Mouse (Mus musculus) heart, adult 11 months (tissue): ENCODE measurements around the gene Fkbp4.

Source experiments
- DNase-seq: peaks from one replicate; pipeline ENCODE4 v3.0.0; 2022

The Fkbp4 gene

DNA sequence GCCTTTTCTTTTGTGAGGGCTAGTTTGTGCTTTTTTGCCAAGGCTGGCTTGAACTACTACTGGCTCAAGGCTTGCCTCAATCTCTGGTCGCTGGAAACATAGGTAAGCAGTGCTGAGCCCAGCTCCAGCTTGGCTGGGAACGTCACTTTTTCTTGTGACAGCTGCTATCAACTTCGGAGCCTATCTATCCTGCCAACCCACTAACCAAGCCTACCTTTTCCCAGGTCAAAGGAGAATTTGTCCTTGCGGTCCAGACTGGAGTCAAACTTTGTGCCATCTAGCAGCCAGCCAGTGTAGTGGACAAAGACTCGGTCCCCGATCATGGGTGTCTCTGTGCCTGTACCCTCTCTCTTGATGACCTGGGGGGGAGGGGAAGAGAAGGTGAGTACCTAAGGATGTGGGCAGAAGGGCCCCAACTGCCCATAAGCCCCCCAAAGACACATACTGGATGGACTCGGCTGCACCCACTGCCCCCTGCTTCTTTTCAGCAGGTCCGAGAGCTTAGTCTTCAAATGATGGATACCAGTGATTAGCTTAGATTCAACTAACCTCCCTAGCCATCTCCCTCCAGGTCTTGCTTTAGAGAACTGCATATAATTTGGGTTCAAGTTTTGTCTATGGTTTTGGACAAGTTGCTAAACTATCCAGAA lies 2.0 kb downstream of the Fkbp4 start:
- DNase-seq: peak; percentile 93

DNA sequence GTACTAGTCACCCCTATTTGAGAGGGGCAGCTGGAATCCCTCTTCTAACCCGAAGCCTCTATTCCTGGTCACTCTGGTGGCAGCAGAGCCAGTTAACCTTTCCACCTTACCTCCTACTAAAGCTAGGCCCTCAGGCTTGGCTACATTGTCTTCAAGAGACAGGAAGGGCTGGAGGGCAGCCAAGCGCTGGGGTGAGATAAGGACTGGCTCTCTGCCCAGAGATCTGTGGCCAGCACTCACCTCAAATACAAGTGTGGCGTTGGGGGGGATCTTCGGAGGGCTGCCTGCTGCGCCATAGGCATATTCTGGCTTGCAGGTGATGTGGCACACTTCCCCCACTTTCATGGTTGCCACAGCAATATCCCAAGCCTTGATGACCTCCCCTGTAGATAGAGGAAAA lies 3.0 kb downstream of the Fkbp4 start:
- DNase-seq: peak; percentile 99

DNA sequence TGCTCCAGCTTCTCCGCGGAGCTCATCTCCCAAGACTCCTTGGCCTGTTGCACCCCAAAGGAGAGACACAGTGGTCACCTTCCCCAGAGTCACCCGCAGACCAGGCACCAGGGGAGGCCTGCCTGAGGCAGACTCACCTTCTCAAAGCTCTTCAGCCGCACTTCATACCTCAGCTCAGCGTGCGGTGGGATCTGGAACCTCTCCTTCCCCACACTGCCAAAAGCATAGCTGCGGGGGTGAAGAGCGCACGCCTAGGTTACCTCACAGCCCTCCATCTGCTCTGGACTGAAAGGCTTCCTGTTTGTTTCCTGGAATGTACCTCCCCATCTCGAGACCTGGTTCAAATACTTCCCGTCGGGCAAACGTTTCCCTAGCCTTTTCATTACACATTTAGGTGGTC lies 4.9 kb downstream of the Fkbp4 start:
- DNase-seq: no peak

DNA sequence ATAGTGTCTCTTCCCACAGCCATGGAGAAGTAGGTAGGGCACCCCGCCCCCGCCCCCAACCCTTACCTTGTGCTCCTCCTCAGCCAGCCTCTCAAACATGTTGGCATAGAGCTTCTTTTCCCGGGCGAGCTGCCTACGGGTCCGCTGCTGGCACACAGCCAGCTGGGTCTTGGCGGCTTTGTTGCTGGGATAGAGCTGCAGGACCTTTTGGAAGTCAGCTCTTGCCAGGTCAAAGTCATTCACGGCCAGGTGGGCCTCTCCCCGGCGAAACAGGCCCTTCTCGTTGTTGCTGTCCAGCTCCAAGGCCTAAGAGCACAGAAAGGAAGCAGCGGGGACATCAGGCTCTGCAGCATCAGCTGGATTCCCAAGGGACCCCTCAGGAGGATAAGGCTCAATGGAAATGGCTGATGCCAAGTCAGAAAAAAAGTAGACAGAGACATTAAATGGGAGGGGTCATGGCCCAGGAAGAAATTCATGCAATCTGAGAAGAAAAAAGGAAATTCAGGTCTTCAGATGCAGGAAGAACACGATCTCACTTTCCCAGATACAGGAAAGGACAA lies 6.0 kb downstream of the Fkbp4 start:
- DNase-seq: peak; percentile 97

DNA sequence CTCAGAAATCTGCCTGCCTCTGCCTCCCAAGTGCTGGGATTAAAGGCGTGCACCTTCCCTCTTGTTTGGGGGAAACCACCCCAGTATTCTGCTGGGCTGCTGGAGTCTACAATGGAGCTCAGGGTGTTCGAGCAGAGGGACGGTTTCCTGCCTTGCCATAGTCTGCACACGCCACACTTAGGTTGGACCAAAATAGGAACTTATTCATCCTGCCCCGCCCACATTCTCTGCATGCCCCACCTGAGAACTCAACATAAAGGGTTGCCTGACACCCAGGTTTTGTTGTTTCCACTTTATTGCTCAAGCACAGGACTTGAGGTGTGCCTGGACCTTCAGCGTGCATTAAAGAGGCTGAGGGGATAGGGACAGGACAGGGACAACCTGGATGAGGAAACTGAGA lies 8.7 kb downstream of the Fkbp4 start:
- no peak for DNase-seq

DNA sequence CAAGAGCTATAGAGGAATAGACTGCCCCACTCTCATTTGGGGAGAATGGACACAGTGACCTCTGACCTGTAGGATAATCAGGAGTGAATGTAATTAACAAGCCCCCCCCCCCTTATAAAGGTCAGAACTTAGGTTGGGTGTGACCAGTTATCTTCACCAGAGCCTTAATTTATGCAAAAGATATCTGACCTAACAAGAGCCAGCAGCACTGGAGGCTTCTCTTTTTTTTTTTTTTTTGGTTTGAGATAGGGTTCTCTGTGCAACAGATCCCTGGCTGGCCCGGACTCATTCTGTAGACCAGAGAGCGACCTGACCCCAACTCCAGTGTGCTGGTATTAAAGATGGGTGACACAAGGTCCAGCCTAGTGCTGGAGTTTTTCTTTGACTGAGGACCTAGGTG lies 9.2 kb downstream of the Fkbp4 start:
- DNase-seq: no peak

DNA sequence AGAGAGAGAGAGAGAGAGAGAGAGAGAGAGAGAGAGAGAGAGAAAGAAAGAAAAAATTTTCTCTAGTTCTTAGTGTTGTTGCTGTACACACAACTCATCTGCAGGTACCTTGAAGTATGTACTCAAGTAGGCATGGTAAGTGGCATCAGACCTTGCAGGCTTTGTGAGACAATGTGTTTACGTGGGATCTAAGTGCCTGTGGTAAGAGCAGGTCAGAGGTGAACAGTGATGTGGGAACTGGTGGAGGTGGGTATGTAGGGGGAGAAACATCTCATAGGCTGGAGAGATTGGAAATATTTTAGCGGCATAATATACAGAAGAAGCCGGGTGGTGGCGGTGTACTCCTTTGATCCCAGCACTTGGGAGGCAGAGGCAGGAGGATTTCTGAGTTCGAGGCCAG lies 10.9 kb downstream of the Fkbp4 start:
- DNase-seq: no peak

DNA sequence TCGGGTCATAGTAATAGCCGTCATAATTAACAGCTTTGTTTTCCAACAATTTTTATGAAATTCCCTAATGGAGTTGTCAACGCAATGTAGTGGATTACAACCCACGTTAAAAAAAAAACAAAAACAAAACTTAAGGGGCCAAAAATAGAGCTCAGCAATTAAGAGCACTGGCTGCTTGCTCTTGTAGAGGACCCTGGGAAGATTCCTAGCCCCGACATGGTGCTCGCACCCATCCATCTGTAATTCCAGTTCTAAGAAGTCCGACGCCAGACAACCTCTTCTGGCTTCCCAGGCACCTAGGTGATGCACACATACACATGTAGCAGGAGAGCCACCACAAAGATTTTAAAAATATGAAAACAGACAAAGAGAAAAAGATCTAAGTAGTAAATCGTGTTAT lies 13.4 kb downstream of the Fkbp4 start:
- DNase-seq: no peak

DNA sequence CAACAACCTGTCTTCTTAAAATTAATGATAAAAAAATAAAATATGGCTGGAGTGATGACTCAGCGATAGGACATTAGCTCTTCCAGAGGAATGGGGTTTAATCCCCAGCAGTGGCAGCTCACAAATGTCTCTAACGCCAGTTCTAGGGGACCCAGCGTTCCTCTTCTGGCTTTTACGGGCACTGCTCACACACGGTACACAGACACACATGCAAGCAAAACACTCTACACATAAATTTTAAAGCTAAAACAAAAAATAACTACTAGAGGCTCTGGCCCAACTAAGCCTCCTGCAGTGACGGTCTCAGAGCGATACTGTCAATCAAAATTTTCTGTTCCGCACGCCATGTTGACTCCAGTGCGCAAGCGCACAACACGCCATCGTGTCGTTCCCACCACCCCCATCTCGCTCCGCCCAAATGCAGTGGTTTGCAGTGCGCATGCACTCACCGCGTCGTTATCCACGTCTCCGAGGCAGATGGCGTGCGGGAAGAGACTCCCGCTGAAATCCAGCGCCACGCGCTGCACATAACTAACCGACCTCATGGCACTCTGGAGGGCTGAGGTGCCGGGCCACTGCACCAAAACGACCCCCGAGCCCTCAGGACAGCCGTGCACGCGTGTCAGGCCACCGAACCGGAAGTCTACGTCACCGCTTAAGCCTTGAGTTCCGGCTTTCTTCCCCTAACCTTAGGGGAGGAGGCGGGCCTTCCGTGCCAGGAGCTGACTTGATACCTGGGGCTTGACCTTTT lies 14.0 kb downstream of the Fkbp4 start, which contains the start of gene Itfg2:
Gene Itfg2, minus strand, starts transcription at position 663 of the 751 bp plus-strand sequence.
- peak; percentile 100 for DNase-seq

DNA sequence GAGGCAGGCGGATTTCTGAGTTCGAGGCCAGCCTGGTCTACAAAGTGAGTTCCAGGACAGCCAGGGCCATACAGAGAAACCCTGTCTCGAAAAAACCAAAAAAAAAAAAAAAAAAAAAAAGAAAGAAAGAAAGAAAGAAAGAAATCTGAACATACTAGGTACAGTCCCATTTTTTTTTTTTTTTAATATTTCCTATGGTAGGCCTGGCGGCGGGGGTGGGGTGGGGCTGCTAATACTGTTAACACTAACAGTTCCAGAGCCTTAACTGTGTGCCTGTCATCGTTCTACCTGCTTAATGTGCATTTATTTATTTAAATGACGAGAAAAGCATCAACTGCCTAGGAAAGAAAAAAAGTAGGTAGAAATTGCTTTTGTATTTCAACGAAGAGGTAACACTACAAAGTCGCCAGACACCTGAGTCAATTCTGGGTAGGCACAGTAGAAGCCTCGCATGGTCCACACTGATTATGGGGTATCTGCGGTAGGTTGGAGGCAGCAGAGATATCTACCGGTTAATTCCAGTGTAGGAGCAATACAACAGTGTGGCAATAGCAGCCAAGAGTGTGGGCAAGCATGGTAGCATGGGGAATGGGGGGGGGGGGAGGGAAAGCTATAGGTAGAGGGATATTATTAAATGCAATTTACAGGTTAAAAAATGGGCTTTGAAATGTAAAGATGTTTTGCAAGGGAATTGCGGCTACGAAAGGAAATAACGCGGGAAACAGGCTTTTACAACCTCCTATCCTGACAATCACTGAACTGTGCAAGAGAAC lies 14.8 kb downstream of the Fkbp4 start:
- peak; percentile 80 for DNase-seq

DNA sequence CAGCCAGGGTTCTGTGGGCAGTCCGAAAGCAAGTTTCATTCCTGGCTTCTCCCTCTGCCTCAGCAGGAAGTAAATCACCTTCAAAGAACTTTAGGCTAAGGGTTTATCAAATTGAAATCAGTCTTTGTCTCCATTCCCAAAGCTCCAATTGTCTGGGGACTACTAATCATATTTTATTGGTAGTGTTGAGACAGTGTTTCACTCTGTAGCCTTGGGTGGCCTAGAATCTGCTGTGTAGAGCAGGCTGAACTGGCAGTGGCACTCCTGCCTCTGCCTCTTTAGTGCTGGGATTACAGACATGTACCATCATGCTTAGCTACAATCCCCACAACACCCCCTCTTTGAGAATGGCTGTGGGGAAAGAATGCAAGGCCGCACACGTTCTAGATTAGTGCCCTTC lies 17.0 kb downstream of the Fkbp4 start:
- no peak for DNase-seq

DNA sequence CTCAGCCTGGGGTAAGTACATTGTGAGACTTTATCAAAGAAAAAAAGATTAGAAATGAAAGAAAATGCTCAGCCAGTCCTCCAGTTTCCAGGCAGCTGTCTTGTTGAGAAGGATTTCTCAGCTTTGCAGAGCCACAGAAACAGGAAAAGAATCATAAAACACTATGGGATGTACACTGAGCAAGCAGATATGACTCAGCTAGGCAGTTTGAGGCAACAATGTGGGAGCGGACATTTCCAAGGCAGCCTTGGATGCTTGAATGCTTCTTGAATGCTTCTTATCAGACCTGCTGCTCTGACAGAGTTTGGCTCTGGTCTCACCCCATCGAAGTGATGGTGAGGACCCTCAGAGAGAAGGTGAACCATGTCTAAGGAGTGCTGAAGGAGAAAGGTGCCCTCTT lies 17.4 kb downstream of the Fkbp4 start:
- DNase-seq: no peak

DNA sequence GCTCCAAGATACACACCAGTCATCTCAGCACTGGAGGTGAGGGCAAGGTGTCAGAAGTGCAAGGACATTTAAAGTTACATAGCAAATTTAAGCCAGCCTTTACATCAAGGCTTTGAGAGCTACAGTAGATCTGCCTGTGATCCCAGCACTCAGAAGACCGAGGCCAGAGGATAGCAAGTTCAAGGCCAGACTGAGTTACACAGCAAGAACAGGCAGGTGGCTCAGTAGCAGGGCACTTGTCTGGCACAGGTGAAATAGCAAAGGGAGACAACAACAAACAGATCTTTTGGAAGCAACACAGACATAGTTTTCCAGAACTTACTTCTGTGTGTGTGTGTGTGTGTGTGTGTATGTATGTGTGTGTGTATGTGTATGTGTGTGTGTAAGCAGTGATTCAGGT lies 20.4 kb downstream of the Fkbp4 start:
- no peak for DNase-seq

DNA sequence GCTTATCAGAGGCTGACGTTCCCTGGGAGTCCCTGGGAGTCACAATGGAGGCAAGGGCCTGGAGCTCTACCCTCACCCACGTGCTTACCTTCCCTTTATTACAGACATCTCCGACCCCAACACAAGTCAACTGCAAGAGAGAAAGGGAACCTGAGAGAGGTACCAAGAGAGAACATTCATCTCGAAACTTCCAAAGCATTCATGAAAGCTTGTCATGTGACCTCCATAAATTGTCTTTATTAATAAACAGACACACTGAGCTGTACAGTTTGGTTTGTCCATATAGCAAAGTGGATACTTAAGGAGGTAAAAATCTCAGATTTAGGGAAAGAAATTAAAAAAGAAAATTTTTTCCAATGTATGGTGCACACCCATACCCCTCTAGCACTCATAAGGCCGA lies 22.3 kb downstream of the Fkbp4 start:
- DNase-seq: no peak

DNA sequence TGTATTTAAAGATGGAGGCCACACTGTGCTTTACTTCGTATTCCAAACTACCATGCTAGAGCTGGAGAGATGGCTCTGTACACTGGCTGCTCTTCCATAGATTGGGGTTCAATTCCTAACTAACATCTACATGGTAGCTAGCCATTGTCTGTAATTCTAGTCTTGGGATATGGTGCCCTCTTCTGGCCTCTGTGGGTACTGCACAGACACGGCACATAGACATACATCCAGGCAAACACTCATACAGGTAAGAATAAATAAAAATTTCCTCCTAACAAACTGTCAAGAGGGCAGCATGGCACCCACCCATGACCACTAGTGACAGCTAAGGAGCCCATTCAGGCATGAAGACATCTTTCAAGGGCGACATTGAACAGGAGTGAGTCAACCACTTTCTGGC lies 27.4 kb downstream of the Fkbp4 start:
- peak; percentile 91 for DNase-seq

DNA sequence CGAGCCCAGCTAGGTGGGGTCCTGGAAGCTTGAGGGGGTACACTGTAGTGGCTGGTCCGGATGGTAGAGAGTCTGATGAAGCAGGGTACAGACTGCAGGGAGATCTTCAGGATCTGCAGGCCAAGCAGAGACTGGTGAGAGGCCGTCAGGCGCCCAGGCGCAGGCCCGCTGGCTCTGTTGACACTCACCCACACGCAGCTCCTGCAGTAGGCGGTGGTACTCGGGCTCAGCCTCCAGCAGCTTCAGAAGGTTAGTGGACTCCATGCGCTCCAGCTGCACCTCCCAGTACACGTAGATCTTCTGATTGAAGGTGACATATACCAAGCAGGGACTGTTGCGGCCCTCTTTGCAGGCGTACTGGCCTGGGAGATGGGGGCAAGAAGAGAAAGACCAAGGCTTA lies 28.2 kb downstream of the Fkbp4 start:
- no peak for DNase-seq

DNA sequence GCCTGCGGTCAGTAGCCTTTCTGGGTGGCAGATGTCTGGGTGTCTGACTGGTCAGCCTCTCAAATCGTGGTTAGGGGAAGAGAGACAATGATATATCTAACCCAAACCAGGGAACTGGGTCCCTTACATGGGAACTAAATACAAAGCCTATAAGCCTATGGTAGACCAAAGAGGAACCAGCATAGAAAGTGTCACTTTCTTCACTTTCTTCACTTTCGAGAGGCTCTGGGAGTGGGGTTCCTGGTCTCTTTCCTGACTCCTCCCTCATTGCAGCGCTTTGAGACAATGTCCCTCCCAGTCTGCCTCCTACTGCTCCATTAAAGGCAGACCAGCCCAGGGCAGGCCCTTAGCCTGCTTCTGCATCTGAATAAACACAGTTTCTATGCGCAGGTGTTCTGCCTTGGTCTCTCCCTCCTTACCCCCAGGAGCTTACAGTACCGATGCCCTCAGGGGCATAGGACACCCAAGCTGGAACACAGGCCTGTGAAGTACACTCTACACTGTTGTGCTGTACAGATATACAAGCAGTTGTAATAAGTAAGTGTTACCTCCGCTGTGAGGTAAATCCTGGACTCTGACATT lies 29.8 kb downstream of the Fkbp4 start:
- no peak for DNase-seq

DNA sequence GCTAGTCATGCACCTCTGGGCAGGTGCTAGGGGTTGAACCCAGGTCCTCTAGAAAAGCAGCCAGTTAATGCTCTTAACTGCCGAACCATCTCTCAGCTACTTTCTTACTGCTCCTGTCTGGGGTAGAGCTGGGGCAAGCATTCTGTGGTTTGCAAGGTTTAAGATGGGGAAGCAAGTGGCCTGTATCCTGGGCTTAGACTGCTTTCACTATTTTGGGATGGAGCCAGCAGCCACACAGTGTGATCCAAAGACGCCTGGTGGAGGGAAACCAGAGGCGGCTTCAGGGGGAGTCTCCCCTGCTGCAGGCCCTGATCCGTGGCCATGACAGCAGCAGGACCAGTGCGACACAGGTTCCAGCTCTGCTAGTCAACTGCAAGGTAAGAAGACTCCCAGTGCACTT lies 33.8 kb downstream of the Fkbp4 start:
- DNase-seq: no peak

DNA sequence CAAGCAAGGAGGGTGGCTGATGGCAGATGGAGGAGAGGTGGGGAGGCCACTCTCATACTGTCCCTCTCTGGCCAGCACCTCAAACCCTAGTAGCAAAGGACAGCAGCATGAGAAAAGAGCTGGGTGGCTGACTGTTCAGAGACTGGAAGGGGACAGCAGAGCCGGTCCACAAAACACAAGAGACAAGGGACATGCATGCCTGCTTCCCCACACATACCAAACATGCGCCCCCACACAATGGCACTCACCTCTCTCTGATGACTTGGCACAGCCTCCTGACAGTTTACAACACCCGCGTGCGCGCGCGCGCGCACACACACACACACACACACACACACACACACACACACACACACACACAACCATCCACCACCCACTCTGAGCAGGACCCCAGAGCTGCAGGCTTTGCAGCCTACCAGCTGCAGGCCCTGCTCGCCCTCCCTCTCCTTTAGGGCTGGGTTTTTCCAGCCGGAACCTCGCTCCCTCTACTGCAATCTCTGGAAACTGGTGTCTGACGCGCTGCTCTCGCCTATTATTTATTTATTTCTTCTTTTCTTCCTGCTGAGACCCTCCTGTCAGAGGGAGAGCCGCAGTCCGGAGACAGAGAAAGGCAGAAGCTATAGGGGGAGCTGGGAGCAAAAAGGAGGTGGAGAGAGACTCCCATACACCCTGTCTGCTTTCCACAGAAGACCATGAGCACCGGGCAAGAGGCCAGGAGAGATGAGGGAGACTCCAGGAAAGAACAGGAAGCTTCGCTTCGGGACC lies 38.9 kb downstream of the Fkbp4 start:
- DNase-seq: no peak

DNA sequence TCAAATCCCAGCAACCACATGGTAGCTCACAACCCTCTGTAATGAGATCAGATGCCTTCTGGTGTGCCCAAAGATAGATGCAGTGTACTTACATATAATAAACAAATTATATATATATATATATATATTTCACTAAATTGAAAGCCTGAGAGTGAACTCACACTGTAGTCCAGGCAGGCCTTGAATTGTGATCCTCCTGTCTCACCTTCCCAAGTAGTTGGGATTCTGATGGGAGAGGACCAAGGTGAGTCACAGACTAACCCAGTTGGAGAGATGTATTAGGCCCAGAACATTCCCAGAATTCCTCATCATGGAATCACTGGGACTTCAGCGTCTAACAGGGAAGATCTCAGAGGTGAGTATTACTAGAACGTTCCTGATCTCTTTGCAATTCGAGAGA lies 39.5 kb downstream of the Fkbp4 start, which contains the start of gene Nrip2:
Gene Nrip2, plus strand, starts transcription at position 301 of the 400 bp plus-strand sequence.
- no peak for DNase-seq

DNA sequence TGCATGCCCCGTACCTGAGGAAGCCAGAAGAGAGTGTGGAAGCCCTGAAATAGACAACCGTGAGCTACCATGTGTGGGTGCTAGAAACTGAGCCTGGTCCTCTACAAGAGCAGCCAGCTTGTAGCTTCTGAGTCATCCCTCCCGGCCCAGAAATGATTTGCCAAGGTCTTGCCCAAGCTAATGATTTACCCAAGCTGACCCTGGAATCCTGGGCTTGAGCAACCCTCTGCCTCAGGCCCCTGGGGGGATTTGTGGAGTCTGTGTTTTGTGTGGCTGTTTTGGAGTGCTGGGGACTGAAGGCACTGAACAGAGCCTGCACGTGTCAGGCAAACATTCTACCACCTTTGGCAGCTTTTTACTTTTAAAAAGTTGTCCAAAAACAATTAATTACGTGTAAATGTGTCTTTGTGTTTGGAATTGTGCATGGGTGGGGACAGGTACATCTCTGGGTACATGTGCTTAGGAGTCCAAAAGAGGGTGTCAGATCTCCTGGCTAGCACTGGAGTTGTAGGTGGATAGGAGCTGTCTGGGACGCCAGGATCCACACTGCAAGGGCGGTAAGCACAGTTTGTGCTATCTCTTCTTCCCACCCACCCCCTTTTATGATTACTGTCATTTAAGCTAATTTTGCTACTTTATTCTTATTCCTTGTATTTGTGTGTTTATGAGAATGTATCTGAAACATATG lies 40.8 kb downstream of the Fkbp4 start:
- DNase-seq: no peak

DNA sequence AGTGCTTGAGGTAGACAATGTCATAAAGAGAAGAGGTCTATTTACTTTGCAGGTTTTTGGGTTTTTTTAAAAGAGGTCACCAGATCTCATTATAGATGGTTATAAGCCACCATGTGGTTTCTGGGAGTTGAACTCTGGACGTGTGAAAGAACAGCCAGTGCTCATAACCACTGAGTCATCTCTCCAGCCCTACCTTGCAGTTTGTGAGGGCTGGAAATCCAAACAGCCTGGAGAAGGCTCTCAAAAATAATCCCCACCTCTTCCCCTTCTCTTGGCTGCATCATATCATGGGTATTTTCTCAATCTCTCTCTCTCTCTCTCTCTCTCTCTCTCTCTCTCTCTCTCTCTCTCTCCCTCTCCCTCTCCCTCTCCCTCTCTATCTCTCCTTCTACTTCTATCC lies 47.8 kb downstream of the Fkbp4 start:
- DNase-seq: no peak
